Mouse (Mus musculus) intestine, embryonic 14.5 days (tissue): ENCODE measurements at regions not wholly inside any gene's neighbourhood (a gene's known extent, or its start where the extent isn't known, plus 50 kb on each side); places are given as distances from the start of the nearest gene placed in this dataset. TPM values are rescaled to one million over a fixed set of nuclear protein-coding genes. Genes with fewer than 3 reads are reported as not detected.

Experiments used
- ATAC-seq: fragments of 200-750 bp; cut with Nextera tagmentation; replicated peaks from 2 replicates; pipeline ENCODE4 v1.8.0; 2017; ENCODE audit warnings: low read depth, moderate number of reproducible peaks, moderate TSS enrichment, moderate library complexity; ENCODE audit not compliant: low FRiP score, low TSS enrichment
- DNase-seq: peaks from one replicate; pipeline ENCODE4 v3.0.0-alpha.2; 2018; ENCODE audit warnings: low spot score
- H3K27ac ChIP-seq: fragments of 300-500 bp; sonication (generic); 2 replicates; pipeline ENCODE4 v1.5.1; 2014; ENCODE audit warnings: low read depth, mild to moderate bottlenecking, control low read depth
- H3K27me3 ChIP-seq: fragments of 300-500 bp; sonication (generic); replicated peaks from 2 replicates; pipeline ENCODE4 v1.6.1; 2014; ENCODE audit warnings: low read length, control low read depth; ENCODE audit not compliant: control insufficient read depth, insufficient read depth
- H3K36me3 ChIP-seq: fragments of 300-500 bp; sonication (generic); 2 replicates; pipeline ENCODE4 v1.6.1; 2014; ENCODE audit warnings: low read length, control low read depth; ENCODE audit not compliant: control insufficient read depth, insufficient read depth
- H3K4me1 ChIP-seq: fragments of 300-500 bp; sonication (generic); replicated peaks from 2 replicates; pipeline ENCODE4 v1.6.1; 2014; ENCODE audit warnings: low read length, control low read depth, mixed read lengths; ENCODE audit not compliant: control insufficient read depth, insufficient read depth
- H3K4me2 ChIP-seq: fragments of 300-500 bp; sonication (generic); 2 replicates; pipeline ENCODE4 v1.6.1; 2014; ENCODE audit warnings: low read length
- H3K4me3 ChIP-seq: fragments of 300-500 bp; sonication (generic); 2 replicates; pipeline ENCODE4 v1.5.1; 2014; ENCODE audit warnings: low read depth, low read length, control low read depth, mixed read lengths
- H3K9ac ChIP-seq: fragments of 300-500 bp; sonication (generic); 2 replicates; pipeline ENCODE4 v1.6.1; 2014; ENCODE audit warnings: mild to moderate bottlenecking, low read length
- H3K9me3 ChIP-seq: fragments of 300-500 bp; sonication (generic); 2 replicates; pipeline ENCODE4 v1.6.1; 2016; ENCODE audit warnings: low read length, control low read depth; ENCODE audit not compliant: control insufficient read depth
- WGBS: fragments of 180-500 bp; shearing (Covaris S2); extraction: QIAGEN DNeasy Blood & Tissue Kit; methylation state at CpG from one replicate; pipeline ENCODE4 v1.1.7; 2014; 5-methylcytosine and 5-hydroxymethylcytosine counted together
- microRNA-seq: library from miRNA; unstranded; fragments of <30 nt; microRNA quantifications from one replicate; pipeline ENCODE4, GENCODE M21; 2016

DNA sequence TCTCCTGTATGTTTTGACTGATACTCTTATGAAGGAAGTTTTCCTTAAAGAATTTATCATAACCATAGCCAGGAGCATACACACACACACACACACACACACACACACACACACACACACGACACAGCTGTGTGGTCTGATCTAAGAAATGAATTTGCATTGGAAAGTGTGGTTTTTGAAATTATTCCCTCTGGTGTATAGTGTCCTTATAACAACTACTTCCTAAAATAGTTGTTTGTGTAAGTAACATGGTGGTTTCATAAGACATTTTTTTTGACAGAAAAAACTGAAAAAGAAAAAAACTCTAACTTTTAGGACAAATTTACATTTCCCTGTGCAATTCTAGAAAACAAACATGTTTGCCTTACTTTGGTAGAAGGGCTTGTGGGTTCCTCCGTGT, 826.3 kb downstream of the Hace1 start:
- no peak overlapping the region for H3K9ac ChIP-seq
- H3K27ac ChIP-seq, result no peak overlapping the region
- 86% methylated on average over 2 of the region's 2 CpGs for WGBS
- no peak overlapping the region for H3K4me2 ChIP-seq
- DNase-seq, result no peak
- no peaks in the 10 kb centered on the region for H3K36me3 ChIP-seq
- H3K27me3 ChIP-seq, result no peaks in the 10 kb centered on the region
- no peak overlapping the region for H3K4me3 ChIP-seq
- no peaks in the 10 kb centered on the region for H3K9me3 ChIP-seq
- no peak for ATAC-seq
- no peaks in the 10 kb centered on the region for H3K4me1 ChIP-seq

Small RNAs in the stretch of these regions (microRNA-seq; reads per million reads assigned to microRNA genes)
- not detected for gene Gm27410
